Mouse (Mus musculus) ES-Bruce4 (cell line): ENCODE measurements around the gene 2210016L21Rik.

Experiments
- CTCF ChIP-seq: IDR thresholded peaks from one replicate; pipeline ENCODE4 v1.8.1; 2011; ENCODE audit warnings: low read depth, low read length
- POLR2A ChIP-seq: IDR thresholded peaks from one replicate; pipeline ENCODE4 v1.8.1; 2011; ENCODE audit warnings: low read length; ENCODE audit not compliant: insufficient read depth

DNA sequence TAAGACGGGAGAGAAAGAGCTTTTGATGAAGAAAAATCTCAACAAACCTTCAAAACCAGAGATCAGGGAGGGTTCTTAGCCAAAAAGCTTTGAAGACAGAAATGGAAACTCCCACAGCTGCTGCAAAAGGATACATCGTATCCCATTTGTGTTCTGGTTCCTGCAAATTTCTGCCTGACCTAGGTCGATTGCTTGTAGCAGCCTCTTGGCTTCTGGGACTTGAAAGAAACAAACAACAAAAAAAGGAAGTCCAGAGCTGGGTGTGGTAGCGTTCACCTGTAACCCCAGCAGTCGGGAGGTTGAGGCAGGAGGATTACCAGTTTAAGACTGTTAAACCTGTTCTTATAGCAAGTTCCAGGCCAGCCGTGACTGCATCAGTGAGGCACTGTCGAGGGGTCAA, 43.1 kb upstream of the 2210016L21Rik start:
- TF ChIP-seq POLR2A (no peak), CTCF (no peak)
